Mouse (Mus musculus): Measurements from ENCODE around the gene Khdc1b.
"Not testable (repeated sequence)": the region's sequence is repeated elsewhere in the genome, so short reads cannot be mapped to it uniquely, and the experiment has no call there.

Khdc1b gene

DNA sequence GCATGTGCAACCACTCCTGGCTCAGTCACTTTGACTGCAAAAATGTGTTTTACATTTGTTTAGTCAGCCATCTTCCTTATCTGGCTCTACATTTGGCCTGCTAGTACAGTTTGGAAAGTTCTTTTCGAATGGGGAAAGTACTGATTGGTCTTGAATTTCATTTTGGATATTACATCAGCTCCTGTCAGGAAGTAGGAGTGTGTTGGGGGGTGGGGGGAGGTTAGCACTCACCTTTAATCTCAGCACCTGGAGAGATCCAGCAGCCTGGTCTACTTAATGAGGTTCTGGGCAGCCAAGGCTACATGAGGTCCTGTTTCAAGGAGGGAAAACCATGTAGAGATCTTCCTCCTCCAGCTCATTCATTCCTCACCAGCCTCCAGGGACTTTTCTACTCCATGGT is at the start of gene Khdc1b:
Gene Khdc1b (plus strand): TSS at position 301 of the 400 bp plus-strand sequence.
- DNase-seq (ENCODE audit: low spot score) = no peak

DNA sequence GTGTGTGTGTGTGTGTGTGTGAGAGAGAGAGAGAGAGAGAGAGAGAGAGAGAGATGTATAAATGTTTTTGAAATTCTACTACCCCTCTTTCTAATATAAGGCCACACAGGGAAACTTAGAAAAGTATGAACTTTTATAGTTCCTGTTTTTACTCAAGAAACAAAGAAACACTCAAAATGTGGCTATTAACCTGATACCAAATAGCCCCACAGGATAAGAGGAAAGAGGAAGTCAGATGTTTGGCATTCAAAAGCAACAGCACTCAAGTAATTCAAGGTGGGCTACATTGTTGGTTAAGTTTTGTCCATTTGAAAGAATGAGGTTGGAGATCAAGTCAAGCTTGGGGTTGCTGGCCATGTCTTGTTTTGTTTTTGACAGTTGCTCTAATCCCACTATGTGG is 47.5 kb upstream of the Khdc1b start:
- no peak for DNase-seq (ENCODE audit: low spot score)

DNA sequence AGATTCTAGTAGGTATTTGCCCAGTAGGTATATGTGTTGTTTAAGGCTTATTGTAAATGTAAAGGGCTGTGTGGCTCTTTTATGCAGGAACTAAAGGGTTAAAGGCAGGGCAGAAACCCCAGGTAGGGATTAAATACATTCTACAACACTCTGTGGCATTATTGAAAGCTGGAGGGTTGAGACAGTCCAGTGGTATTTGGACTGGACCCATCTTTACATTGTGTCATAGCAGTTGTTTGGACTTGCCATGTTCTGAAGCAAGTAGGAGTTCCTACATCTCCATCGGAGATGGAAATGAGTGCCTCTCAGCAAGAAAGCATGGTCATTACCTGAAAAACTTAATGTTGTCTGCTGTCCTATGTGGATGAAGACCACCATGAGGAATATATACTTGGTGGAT is 42.6 kb upstream of the Khdc1b start:
- DNase-seq (ENCODE audit: low spot score) = no peak

DNA sequence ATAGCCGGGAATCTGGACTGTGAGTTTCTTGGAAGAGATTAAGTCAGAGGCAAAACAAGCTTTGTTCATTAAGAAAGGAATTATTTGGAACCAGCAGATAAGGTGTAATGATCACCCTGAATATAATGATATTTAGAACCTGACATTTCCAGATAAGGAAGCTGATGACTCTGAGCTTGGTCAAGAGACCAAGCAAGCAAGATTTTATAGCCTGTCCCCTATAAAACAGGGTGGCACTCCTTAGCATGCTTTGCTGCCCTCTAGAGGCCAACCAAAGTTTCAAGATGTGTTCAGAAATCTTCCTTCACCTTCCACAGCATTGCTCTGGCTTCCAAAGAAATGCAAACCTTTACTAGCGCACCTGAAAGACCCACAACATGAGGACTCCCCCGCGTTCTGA is 39.1 kb upstream of the Khdc1b start:
- peak; percentile 62 for DNase-seq (ENCODE audit: low spot score)

DNA sequence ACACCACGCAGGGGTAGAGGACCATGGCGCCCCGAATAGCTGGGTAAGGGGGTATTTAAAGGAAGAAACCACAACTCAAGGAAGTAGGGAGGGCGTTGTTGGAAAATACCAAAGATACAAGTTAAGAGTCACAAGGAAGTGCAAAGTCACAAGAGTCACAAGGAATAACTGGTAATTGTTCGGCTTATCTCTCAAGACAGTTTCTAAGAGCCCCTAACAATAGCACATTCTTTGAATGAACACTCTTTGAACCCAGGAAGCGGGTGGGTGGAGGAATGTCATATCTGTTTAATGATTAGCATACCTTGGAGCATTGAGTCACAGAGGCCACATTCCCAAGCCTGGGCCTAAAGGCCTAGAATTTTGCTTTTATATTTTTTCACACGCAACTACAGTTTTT is 38.6 kb upstream of the Khdc1b start:
- DNase-seq (ENCODE audit: low spot score) = not testable (repeated sequence)

DNA sequence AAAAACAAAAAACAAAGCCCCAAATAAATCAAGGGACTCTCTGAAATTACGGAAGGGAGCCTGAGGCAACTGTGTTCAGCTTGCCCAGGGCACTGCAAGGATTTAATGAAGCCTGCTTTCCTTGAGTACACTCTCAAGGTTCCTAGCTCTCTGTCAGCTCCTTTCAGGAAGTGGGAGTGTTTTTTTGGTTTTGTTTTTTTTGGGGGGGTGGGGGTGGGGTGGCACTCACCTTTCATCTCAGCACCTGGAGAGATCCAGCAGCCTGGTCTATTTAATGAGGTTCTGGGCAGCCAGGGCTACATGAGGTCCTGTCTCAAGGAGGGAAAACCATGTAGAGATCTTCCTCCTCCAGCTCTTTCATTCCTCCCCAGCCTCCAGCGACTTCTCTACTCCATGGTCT is 34.0 kb upstream of the Khdc1b start, which contains the start of gene Khdc1a:
Gene Khdc1a (plus strand): TSS at position 301 of the 400 bp plus-strand sequence.
- DNase-seq (ENCODE audit: low spot score) = no peak

DNA sequence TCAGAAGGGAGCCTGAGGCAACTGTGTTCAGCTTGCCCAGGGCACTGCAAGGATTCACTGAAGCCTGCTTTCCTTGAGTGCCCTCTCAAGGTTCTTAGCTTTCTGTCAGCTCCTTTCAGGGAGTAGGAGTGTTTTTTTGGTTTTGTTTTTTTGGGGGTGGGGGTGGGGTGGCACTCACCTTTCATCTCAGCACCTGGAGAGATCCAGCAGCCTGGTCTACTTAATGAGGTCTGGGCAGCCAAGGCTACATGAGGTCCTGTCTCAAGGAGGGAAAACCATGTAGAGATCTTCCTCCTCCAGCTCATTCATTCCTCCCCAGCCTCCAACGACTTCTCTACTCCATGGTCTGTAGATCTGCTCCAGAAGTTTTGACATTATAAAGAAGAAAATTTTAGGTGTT is 15.3 kb upstream of the Khdc1b start, which contains the start of gene Khdc1c:
Gene Khdc1c (plus strand): TSS at position 301 of the 400 bp plus-strand sequence.
- not testable (repeated sequence) for DNase-seq (ENCODE audit: low spot score)

DNA sequence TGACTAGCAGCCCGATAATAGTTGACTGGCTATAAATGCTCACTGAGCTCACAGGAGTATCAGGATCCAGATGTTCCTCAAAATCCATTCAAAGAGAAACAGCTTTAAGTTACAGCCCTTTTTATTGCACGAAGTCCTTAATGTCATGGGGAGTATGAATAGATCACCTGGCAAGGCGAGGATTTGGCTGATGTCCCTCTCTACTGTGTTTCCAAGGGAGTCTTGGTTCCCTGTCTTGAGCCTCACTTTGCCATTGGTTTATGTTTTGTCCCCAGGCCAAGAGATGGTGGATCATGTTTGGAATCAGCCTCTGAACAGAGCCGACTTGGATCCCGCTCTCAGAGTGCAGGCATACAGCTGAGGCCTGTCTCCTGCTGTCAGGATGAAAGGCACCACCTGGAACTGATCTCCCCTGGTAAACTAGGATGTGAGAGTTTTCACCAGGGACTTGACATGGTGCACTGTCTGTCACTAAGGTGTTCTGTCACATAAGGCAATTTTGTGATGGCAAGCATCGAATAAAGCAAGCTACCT is 7.8 kb downstream of the Khdc1b start:
- no peak for DNase-seq (ENCODE audit: low spot score)

DNA sequence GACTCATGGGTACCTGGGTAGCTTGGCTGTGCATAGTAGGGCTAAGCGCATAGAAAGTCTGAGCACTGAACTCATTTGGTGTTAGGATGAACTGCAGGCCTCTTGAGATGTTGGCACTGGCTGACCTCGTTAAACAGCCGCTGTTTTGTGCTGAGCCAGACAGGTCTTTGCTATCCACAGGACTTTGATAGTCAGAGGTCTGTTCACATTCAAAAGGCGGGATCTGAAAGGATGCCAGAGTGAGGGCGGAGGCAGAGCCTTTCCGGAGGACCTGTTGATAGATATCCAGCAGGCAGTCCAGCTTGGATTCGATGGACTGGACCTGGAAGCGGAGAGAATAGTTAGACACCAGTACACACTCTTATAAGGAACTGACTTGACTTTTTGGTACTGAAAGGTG is 19.4 kb downstream of the Khdc1b start:
- DNase-seq (ENCODE audit: low spot score) = no peak

DNA sequence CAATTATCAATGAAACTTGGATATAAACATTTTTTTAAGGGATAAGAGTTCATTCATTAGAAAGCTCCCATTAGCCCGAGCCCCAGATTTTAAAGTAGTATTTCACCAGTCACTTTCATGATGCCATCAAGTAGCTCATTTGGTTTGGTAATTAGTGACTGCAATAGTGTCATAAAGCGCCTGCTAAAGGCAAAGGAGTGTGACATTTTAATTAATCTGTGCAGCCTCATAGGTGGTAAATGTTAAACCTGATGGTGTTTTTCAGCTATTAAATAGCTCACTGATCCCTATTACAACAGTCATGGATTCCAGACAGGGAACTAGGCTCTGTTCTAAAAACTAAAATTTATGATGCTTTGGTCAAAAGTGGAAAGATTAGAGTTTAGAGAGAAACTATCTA is 23.9 kb downstream of the Khdc1b start:
- no peak for DNase-seq (ENCODE audit: low spot score)

DNA sequence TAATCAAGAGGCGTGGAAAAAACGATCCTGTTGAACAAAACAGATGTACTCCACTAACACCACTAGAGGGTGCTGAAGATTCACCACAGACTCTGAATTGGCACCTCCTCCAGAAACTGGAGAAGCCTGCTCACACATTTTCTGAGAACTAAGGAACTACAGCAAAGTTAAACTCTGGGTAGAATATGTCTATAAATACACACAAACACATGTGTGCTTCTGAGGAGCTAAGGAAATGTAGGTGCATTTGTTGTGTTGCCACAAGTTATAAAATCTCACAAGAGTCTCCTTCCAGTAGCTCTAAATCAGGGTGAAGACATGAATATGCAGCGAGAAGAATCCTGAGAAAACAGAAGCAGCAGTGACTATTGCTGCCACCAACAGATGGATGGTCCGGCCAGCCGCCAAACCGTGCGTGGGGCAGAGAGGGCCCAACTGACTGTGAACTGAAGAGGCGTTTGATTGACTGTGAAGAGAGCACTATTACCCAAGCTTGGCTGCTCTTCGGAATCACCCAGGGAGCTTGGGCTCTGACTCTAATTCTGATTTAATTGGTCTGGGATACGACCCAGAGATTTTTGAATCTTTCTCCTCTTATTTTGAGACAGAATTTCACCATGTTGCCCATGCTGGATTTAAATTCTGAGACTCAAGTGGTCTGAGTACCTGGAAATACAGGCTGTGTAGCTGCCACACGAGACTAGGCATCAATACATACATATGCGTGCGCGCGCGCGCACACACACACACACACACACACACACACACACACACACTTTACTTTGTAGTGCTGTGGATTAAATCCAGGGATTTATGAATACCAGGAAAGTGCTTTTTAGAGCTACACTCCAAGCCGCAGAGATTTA is 28.2 kb downstream of the Khdc1b start:
- DNase-seq (ENCODE audit: low spot score) = peak; percentile 22

DNA sequence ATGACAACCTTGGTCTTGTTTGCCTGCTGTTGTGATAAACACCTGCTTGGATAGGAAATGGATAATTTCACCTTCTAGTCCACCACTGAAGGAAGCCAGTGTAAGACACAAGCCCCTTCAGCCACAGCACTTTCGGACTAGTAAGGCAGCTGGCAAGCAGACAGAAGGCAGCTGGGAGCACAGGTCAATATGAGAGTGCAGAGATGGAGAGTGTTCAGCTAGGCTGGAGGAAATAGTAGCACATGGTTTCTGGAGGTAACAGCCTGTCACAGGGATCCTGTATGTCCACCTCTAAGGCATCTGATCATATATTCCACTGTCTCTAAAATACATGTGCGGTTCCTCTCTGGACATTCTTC is 28.8 kb downstream of the Khdc1b start:
- DNase-seq (ENCODE audit: low spot score) = no peak

DNA sequence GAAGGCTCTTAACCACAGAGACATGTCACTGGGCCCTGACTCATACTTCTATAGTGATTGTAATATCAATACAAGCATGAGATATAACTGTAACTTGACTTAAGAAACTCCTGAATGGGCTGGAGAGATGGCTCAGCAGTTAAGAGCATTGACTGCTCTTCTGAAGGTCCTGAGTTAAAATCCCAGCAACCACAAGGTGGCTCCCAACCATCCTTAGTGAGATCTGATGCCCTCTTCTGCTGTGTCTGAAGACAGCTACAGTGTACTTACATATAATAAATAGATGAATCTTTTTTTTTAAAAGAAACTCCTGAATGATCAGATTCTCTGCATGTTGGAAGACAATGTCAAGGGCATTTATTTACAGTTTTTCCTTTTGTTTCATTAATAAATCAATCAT is 36.0 kb downstream of the Khdc1b start:
- DNase-seq (ENCODE audit: low spot score) = no peak

DNA sequence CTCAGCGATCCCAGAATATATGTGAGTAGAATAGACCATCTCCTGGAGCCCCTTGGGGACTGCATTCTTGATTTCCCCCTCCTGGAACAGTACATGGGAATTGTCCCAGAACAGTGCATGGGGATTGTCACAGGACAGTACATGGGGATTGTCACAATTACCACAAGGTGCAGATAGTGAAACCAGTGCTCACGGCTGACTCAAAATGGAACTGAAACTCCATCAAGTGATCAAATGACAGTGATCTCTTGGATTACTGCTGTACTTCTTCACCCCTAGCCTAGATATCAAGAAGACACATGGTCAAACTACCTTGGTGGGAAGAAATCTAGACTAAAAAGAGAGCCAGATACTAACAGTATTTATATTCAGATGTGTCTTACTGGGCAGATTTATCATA is 42.3 kb downstream of the Khdc1b start:
- no peak for DNase-seq (ENCODE audit: low spot score)

DNA sequence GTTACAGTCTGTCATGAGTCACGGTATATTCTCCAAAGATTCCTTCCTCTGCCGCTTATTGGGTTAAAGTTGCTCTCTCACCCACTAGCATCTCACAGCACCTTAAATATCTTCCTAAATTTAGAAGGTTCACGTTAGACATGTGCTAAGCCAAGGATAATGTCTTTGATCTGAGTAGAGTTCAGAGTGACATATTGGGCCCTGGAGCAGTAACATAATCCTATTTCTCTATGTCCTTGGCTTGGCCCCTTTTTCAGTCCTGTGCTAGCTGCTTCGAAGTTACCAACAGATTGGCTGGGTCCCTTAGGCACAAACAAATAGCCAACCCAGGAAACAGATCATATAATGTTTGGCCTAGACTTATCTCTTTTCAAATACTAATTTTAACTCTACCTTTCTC is 44.7 kb downstream of the Khdc1b start:
- no peak for DNase-seq (ENCODE audit: low spot score)

DNA sequence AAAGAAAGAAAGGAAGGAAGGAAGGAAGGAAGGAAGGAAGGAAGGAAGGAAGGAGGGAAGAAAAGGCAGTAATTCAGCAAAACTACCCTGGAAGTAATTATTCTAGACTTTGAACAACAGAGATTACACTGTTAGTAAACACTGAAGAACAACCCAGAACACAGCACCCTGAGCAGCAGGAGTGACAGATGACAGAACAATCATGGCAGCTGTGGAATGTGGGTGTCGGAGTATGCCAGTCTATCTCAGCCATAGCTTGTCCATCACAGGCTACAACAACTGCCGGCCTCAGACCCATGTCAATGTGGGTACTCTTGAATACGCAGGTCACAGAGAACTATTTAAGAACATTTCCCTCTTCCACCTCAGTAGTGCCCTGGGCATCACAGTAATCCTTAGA is 48.3 kb downstream of the Khdc1b start:
- no peak for DNase-seq (ENCODE audit: low spot score)

DNA sequence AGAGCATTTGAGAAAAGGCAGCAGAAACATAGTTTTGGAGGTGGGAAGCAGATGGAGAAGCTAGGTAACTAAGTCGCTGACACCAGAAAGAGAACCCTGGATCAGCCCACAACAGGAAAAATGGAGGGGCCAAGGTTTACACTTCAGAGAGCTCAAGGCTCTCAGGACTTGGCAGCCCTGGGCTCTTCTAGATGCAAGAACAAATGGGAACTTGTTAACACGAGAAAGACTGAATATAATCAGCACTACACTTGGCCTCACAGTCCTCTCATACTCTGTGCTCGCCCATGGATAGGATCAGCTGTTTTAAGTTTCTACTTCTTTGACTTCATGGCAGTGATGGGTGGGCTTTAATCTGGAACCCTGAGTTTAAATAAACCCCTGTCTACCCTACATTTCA is 51.5 kb downstream of the Khdc1b start:
- DNase-seq (ENCODE audit: low spot score) = no peak

Measured in urinary bladder, postnatal 14 days (tissue).